Mouse (Mus musculus) CH12.LX (cell line): ENCODE data around the gene Ttbk1. TPM values are rescaled to one million over a fixed set of nuclear protein-coding genes. Genes with fewer than 3 reads are reported as not detected.

Experiments used
- DNase-seq: peaks from one replicate; pipeline ENCODE4 v3.0.0-alpha.2; 2013; ENCODE audit errors: extremely low read depth
- H3K27ac ChIP-seq: 2 replicates; pipeline ENCODE4 v1.5.1; 2012; ENCODE audit warnings: low read depth, mild to moderate bottlenecking, control low read depth, moderate library complexity; ENCODE audit not compliant: insufficient read depth
- H3K27me3 ChIP-seq: replicated peaks from 2 replicates; pipeline ENCODE3; 2012; ENCODE audit warnings: inconsistent platforms
- H3K36me3 ChIP-seq, 2 experiments: replicated peaks in 1 of 2; 2 replicates each; pipeline versions ENCODE3 to v1.6.1; 2012; ENCODE audit warnings: inconsistent platforms in 1 of 2, low read length in 1 of 2, mild to moderate bottlenecking in 1 of 2, mixed read lengths in 1 of 2, moderate library complexity in 1 of 2; ENCODE audit not compliant: control insufficient read depth in 1 of 2, insufficient read depth in 1 of 2
- H3K4me1 ChIP-seq, 2 experiments: 2 replicates each; pipeline ENCODE4 v1.6.1; 2012; ENCODE audit warnings: inconsistent platforms in 1 of 2, moderate library complexity in 1 of 2; ENCODE audit not compliant: insufficient read depth in 2 of 2, control insufficient read depth in 1 of 2
- H3K4me2 ChIP-seq: 2 replicates; pipeline ENCODE4 v1.6.1; 2012; ENCODE audit warnings: low read depth, mild to moderate bottlenecking, control low read depth; ENCODE audit not compliant: poor library complexity, insufficient read depth, severe bottlenecking
- H3K4me3 ChIP-seq, 3 experiments: fragments of 150-350 bp in 1 of 3; sonication (generic) in 1 of 3; replicated peaks in 1 of 3; 2 replicates each; pipeline versions ENCODE3 to v1.5.1; 2011 to 2012; ENCODE audit warnings: low read depth in 2 of 3, low read length in 2 of 3, mild to moderate bottlenecking in 2 of 3, moderate library complexity in 2 of 3, control low read depth in 1 of 3, improper control_type of control experiment in 1 of 3, inconsistent platforms in 1 of 3, mixed read lengths in 1 of 3; ENCODE audit not compliant: poor library complexity in 1 of 3
- H3K79me2 ChIP-seq: replicated peaks from 2 replicates; pipeline ENCODE4 v1.6.1; 2012; ENCODE audit warnings: mild to moderate bottlenecking, moderate library complexity; ENCODE audit not compliant: control insufficient read depth, poor library complexity, insufficient read depth, severe bottlenecking; ENCODE audit errors: extremely low read depth
- H3K9ac ChIP-seq: 2 replicates; pipeline ENCODE4 v1.6.1; 2012; ENCODE audit warnings: low read depth, mild to moderate bottlenecking, control low read depth, moderate library complexity; ENCODE audit not compliant: insufficient read depth
- H3K9me3 ChIP-seq: replicated peaks from 2 replicates; pipeline ENCODE3; 2012; ENCODE audit warnings: low read length, inconsistent platforms, mixed read lengths
- BHLHE40 ChIP-seq: IDR thresholded peaks from 2 replicates; pipeline ENCODE4 v1.6.1; 2011; ENCODE audit warnings: mild to moderate bottlenecking, low read depth, low read length, improper control_type of control experiment
- CHD1 ChIP-seq: IDR thresholded peaks from 2 replicates; pipeline ENCODE4 v1.6.1; 2012; ENCODE audit warnings: low read depth, low read length, improper control_type of control experiment, inconsistent platforms
- CTCF ChIP-seq, 2 experiments: IDR thresholded peaks in 1 of 2; conservative IDR thresholded peaks in 1 of 2; 2 replicates each; pipeline ENCODE4 v1.5.1; 2011 to 2012; ENCODE audit warnings: low read depth in 2 of 2, low read length in 2 of 2, improper control_type of control experiment in 1 of 2, inconsistent platforms in 1 of 2, mild to moderate bottlenecking in 1 of 2, moderate library complexity in 1 of 2
- ELF1 ChIP-seq: IDR thresholded peaks from 2 replicates; pipeline ENCODE4 v1.6.1; 2014; ENCODE audit warnings: low read depth, mild to moderate bottlenecking, inconsistent platforms, low read length, improper control_type of control experiment
- ETS1 ChIP-seq: conservative IDR thresholded peaks from 2 replicates; pipeline ENCODE4 v1.6.1; 2012; ENCODE audit warnings: low read depth, mild to moderate bottlenecking, inconsistent platforms, low read length, improper control_type of control experiment, moderate library complexity
- GABPA ChIP-seq: IDR thresholded peaks from 2 replicates; pipeline ENCODE4 v1.6.1; 2012; ENCODE audit warnings: low read depth, low read length, improper control_type of control experiment, inconsistent platforms; ENCODE audit not compliant: insufficient replicate concordance
- HCFC1 ChIP-seq: IDR thresholded peaks from 2 replicates; pipeline ENCODE4 v1.6.1; 2012; ENCODE audit warnings: low read depth, mild to moderate bottlenecking, inconsistent platforms, low read length, improper control_type of control experiment
- KAT2A ChIP-seq: IDR thresholded peaks from 2 replicates; pipeline ENCODE4 v1.6.1; 2012; ENCODE audit warnings: low read length, improper control_type of control experiment, inconsistent platforms; ENCODE audit not compliant: insufficient replicate concordance
- MEF2A ChIP-seq: IDR thresholded peaks from 2 replicates; pipeline ENCODE4 v1.6.1; 2014; ENCODE audit warnings: low read depth, mild to moderate bottlenecking, inconsistent platforms, low read length, improper control_type of control experiment, borderline replicate concordance
- NRF1 ChIP-seq: IDR thresholded peaks from 2 replicates; pipeline ENCODE4 v1.6.1; 2014; ENCODE audit warnings: low read depth, mild to moderate bottlenecking, inconsistent platforms, low read length, improper control_type of control experiment, moderate library complexity
- POLR2A ChIP-seq: IDR thresholded peaks from 2 replicates; pipeline ENCODE4 v1.6.1; 2011; ENCODE audit warnings: low read depth, mild to moderate bottlenecking, improper control_type of control experiment, low read length
- RAD21 ChIP-seq: IDR thresholded peaks from 2 replicates; pipeline ENCODE4 v1.6.1; 2011; ENCODE audit warnings: low read depth, mild to moderate bottlenecking, low read length, improper control_type of control experiment, moderate library complexity
- SMC3 ChIP-seq: IDR thresholded peaks from 2 replicates; pipeline ENCODE4 v1.6.1; 2011; ENCODE audit warnings: low read depth, low read length, improper control_type of control experiment
- TCF12 ChIP-seq: IDR thresholded peaks from 2 replicates; pipeline ENCODE4 v1.6.1; 2014; ENCODE audit warnings: low read depth, mild to moderate bottlenecking, inconsistent platforms, low read length, improper control_type of control experiment
- UBTF ChIP-seq: IDR thresholded peaks from 2 replicates; pipeline ENCODE4 v1.6.1; 2012; ENCODE audit warnings: low read depth, mild to moderate bottlenecking, inconsistent platforms, low read length, improper control_type of control experiment, moderate library complexity
- ZKSCAN1 ChIP-seq: IDR thresholded peaks from 2 replicates; pipeline ENCODE4 v1.6.1; 2012; ENCODE audit warnings: low read depth, inconsistent platforms, low read length, improper control_type of control experiment, borderline replicate concordance
- dilution Hi-C: fragments of 300-500 bp; cut with MboI; formaldehyde crosslinking; loops from 2 replicates; pipeline ENCODE4 v1.14.3; 2020; ENCODE audit warnings: low sequenced_read_pairs; ENCODE audit not compliant: extremely low pct_unique_long_range_greater_than_20kb, extremely low pct_ligation_motif_present
- in situ Hi-C: fragments of 300-500 bp; cut with MboI; formaldehyde crosslinking; loops from 3 replicates; pipeline ENCODE4 v1.14.3; 2019; ENCODE audit warnings: low sequenced_read_pairs, low pct_ligation_motif_present, low pct_unique_long_range_greater_than_20kb, mixed read lengths
- polyA plus RNA-seq: library from polyadenylated mRNA; unstranded; fragments of >175 nt; gene quantifications from 2 replicates; pipeline ENCODE4 v1.2.1, GENCODE M21; 2012; ENCODE audit warnings: low read depth; ENCODE audit not compliant: insufficient read length
- total RNA-seq, 2 experiments: library from RNA; depleted of rRNA; stranded (reverse); fragments of 300-350 nt in 1 of 2; fragments of >200 nt in 1 of 2; gene quantifications; 2 replicates each; pipeline ENCODE4 v1.2.3; 2012 to 2014

Gene Ttbk1
- total and polyA plus RNA-seq, 3 experiments = 0.08 TPM; not detected in 2

GRCm38 (mm10) chr17:46513329-46513728 is 25.9 kb upstream of the Ttbk1 start:
- dilution Hi-C loops (no loop called here), in situ Hi-C loops (no loop called here)
- no peak overlapping the region for H3K27ac ChIP-seq

GRCm38 (mm10) chr17:46511059-46511710 is 23.7 kb upstream of the Ttbk1 start:
- H3K4me1 ChIP-seq = no peaks in the 10 kb centered on the region
- no peak overlapping the region for H3K9ac ChIP-seq
- in situ Hi-C loops (no loop called here), dilution Hi-C loops (no loop called here)
- peak; percentile 27 for DNase-seq
- no peaks in the 10 kb centered on the region for H3K36me3 ChIP-seq
- H3K27me3 ChIP-seq = no peaks in the 10 kb centered on the region
- no peak overlapping the region for H3K4me3 ChIP-seq
- no peak overlapping the region for H3K4me2 ChIP-seq
- peak; percentile 65 for TF ChIP-seq SMC3
- TF ChIP-seq ELF1 = no peak
- TF ChIP-seq RAD21 = peak; percentile 79
- TF ChIP-seq CTCF (conservative IDR thresholded peaks at IDR 0.05 in 1 of 2, IDR thresholded peaks at IDR 0.05 in 1 of 2; ENCODE audit: low read depth in 2 of 2, low read length in 2 of 2) = peak in 1 of 2 experiments; percentile 74; a peak in 2 of 4 replicates
- TF ChIP-seq HCFC1 = no peak
- no peak for TF ChIP-seq POLR2A
- 0 out of 2 replicates have a peak, but pooled peaks have one; percentile 21 for TF ChIP-seq TCF12
- TF ChIP-seq NRF1 = peak; percentile 14; the same call in 1 of the 2 replicates
- H3K79me2 ChIP-seq = no peaks in the 10 kb centered on the region
- H3K27ac ChIP-seq = no peak overlapping the region
- H3K9me3 ChIP-seq = no peaks in the 10 kb centered on the region

More at GRCm38 (mm10) chr17:46513329-46513728, 25.9 kb upstream of the Ttbk1 start:
- Histone ChIP-seq H3K27me3 (no peaks in the 10 kb centered on the region), H3K9ac (no peak overlapping the region), H3K36me3 (no peaks in the 10 kb centered on the region), H3K4me2 (no peak overlapping the region), H3K79me2 (no peaks in the 10 kb centered on the region), H3K9me3 (no peaks in the 10 kb centered on the region), H3K4me3 (no peak overlapping the region), H3K4me1 (no peaks in the 10 kb centered on the region)
- DNase-seq = no peak
- TF ChIP-seq BHLHE40 = no peak
- TF ChIP-seq HCFC1 = peak; percentile 89
- TF ChIP-seq MEF2A = no peak
- peak; percentile 84; the same call in 1 of the 2 replicates for TF ChIP-seq KAT2A
- no peak; the same call in 1 of the 2 replicates for TF ChIP-seq GABPA

- in situ Hi-C loops (no loop called here), dilution Hi-C loops (no loop called here)
- Histone ChIP-seq H3K4me1 (no peaks in the 10 kb centered on the region), H3K9ac (no peak overlapping the region), H3K4me3 (no peak overlapping the region), H3K27ac (no peak overlapping the region), H3K4me2 (no peak overlapping the region), H3K9me3 (no peaks in the 10 kb centered on the region), H3K36me3 (peaks cover 0 to 12% of the 10 kb centered on the region in 2 experiments), H3K27me3 (no peaks in the 10 kb centered on the region)
- no peak for DNase-seq
- TF ChIP-seq CHD1 (no peak), ETS1 (no peak), UBTF (no peak), ZKSCAN1 (no peak)
- TF ChIP-seq, all 38 proteins: peak for 0
- no peaks in the 10 kb centered on the region for H3K79me2 ChIP-seq
Measured at GRCm38 (mm10) chr17:46505617-46506016, 18.1 kb upstream of the Ttbk1 start.
